Mouse (Mus musculus): Measurements from ENCODE around the gene Spef1. TPM values are rescaled to one million over a fixed set of nuclear protein-coding genes. Genes with fewer than 3 reads are reported as not detected.

Spef1 gene
- polyA plus RNA-seq, 1 experiment from 2014 or later = 3.3 TPM

GRCm38 (mm10) chr2:131189521-131190309 is 2.6 kb upstream of the Spef1 start:
- WGBS = 36% methylated on average over 5 of the region's 5 CpGs
- Histone ChIP-seq H3K36me3 (ENCODE audit: insufficient read depth, low read length) (peaks cover 29% of the 10 kb centered on the region), H3K9ac (replicated peaks; ENCODE audit: low read length) (no peak overlapping the region), H3K4me1 (ENCODE audit: insufficient read depth, low read length) (peaks cover 30% of the 10 kb centered on the region), H3K4me2 (replicated peaks; ENCODE audit: low read depth, low read length) (no peak overlapping the region), H3K4me3 (ENCODE audit: low read length) (no peak overlapping the region), H3K27ac (ENCODE audit: low read length) (peak overlapping the region; percentile 82), H3K27me3 (ENCODE audit: insufficient read depth, low read length) (no peaks in the 10 kb centered on the region), H3K9me3 (ENCODE audit: low read length) (no peaks in the 10 kb centered on the region)
- ATAC-seq (ENCODE audit: low FRiP score, low TSS enrichment) = no peak

DNA sequence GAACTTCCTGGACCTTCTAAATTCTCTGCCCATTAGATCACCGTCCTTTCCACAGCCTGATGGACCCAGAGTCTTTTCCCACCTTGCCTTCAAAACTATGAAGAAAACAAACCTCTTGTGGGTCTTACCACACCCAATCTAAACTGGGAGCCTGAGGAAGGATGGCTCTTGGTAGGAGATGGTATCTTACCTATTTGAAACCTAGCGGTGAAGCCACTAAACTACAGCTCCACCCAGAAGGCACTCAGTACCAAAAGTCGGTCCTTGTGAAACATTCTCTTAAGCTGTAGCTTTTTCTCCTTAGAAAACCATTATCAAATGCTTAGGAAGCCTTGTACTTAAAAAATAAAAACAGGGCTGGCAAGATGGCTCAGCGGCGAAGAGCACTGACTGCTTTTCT is 1.2 kb upstream of the Spef1 start:
- H3K27me3 ChIP-seq (ENCODE audit: insufficient read depth, low read length) = no peaks in the 10 kb centered on the region
- H3K9me3 ChIP-seq (ENCODE audit: low read length) = no peaks in the 10 kb centered on the region
- H3K4me2 ChIP-seq (replicated peaks; ENCODE audit: low read depth, low read length) = peak overlapping the region; percentile 89; the same call in 1 of the 2 replicates
- no peak overlapping the region for H3K4me3 ChIP-seq (ENCODE audit: low read length)
- H3K36me3 ChIP-seq (ENCODE audit: insufficient read depth, low read length) = peaks cover 20% of the 10 kb centered on the region
- H3K9ac ChIP-seq (replicated peaks; ENCODE audit: low read length) = no peak overlapping the region
- no peak for ATAC-seq (ENCODE audit: low FRiP score, low TSS enrichment)
- H3K27ac ChIP-seq (ENCODE audit: low read length) = no peak overlapping the region
- H3K4me1 ChIP-seq (ENCODE audit: insufficient read depth, low read length) = peaks cover 30% of the 10 kb centered on the region
- 93% methylated on average over 5 of the region's 5 CpGs for WGBS

DNA sequence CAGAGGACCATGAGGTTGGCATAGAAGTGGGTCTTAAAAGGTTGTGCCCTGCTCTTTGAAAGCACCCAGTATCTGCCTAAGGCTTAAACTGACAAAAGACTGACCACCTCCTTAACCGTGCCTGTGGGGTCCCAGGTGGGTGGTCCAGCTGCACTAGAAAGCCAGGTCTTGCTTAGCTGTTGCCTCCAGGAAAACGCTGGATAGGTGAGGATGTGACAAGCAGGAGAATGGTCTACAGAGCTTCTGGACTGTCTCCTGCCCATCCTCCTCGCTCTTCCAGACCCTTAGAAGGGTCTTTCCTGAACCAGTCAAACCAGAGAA is 480 bp upstream of the Spef1 start:
- Histone ChIP-seq H3K9ac (replicated peaks; ENCODE audit: low read length) (peak overlapping the region; percentile 85), H3K4me3 (ENCODE audit: low read length) (peak overlapping the region; percentile 75), H3K9me3 (ENCODE audit: low read length) (no peaks in the 10 kb centered on the region), H3K4me1 (ENCODE audit: insufficient read depth, low read length) (peaks cover 30% of the 10 kb centered on the region), H3K36me3 (ENCODE audit: insufficient read depth, low read length) (peaks cover 12% of the 10 kb centered on the region), H3K27ac (ENCODE audit: low read length) (peak overlapping the region; percentile 85), H3K27me3 (ENCODE audit: insufficient read depth, low read length) (no peaks in the 10 kb centered on the region), H3K4me2 (replicated peaks; ENCODE audit: low read depth, low read length) (peak overlapping the region; percentile 89)
- ATAC-seq (ENCODE audit: low FRiP score, low TSS enrichment) = 0 out of 2 replicates have a peak, but pooled peaks have one; percentile 0
- 27% methylated on average over 3 of the region's 3 CpGs for WGBS

GRCm38 (mm10) chr2:131186343-131186742 is 739 bp downstream of the Spef1 start:
- Histone ChIP-seq H3K4me2 (replicated peaks; ENCODE audit: low read depth, low read length) (peak overlapping the region; percentile 89), H3K9me3 (ENCODE audit: low read length) (no peaks in the 10 kb centered on the region), H3K9ac (replicated peaks; ENCODE audit: low read length) (peak overlapping the region; percentile 85), H3K27me3 (ENCODE audit: insufficient read depth, low read length) (no peaks in the 10 kb centered on the region), H3K4me1 (ENCODE audit: insufficient read depth, low read length) (peaks cover 30% of the 10 kb centered on the region), H3K36me3 (ENCODE audit: insufficient read depth, low read length) (peaks cover 2% of the 10 kb centered on the region; the same call in 1 of the 2 replicates), H3K27ac (ENCODE audit: low read length) (peak overlapping the region; percentile 70), H3K4me3 (ENCODE audit: low read length) (peak overlapping the region; percentile 75)
- WGBS = 2% methylated on average over 14 of the region's 14 CpGs
- no peak for ATAC-seq (ENCODE audit: low FRiP score, low TSS enrichment)

GRCm38 (mm10) chr2:131179990-131180587 is 7.0 kb downstream of the Spef1 start, which contains the start of gene Cenpb:
Cenpb (minus strand) TSS chr2:131180067.
- no peaks in the 10 kb centered on the region for H3K9me3 ChIP-seq (ENCODE audit: low read length)

DNA sequence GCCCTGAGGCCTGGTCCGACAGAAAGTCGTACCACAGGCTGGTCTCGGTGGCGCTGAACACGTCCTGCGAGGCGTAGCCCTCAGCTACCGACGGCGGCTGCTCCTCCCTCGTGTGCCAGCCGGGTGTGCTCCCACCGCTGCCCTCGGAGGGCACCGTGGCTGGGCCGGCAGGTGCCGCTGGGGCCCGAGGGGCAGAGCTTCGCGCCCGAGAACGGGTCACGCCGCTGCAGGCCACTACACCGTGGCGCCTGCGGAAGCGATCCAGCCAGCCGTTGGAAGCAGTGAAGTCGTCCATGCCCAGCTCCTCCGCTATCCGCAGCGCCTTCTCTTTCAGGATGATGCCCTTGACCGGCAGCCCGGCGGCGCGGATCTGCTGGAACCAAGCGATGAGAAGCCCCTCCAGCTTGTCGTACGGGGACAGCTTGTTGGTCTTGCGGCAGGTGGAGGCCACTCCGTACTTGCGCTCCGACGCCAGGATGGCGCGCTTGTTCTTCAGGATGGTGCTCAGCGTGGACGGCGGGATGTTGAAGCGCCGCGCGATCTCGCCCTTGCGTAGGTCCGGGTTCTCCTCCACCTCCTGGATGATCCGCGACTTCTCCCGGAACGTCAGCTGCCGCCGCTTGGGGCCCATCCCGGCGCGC is 7.7 kb downstream of the Spef1 start:
- Histone ChIP-seq H3K9ac (replicated peaks; ENCODE audit: low read length) (peak overlapping the region; percentile 98), H3K9me3 (ENCODE audit: low read length) (no peaks in the 10 kb centered on the region), H3K27me3 (ENCODE audit: insufficient read depth, low read length) (no peaks in the 10 kb centered on the region), H3K27ac (ENCODE audit: low read length) (peak overlapping the region; percentile 96), H3K4me2 (replicated peaks; ENCODE audit: low read depth, low read length) (peak overlapping the region; percentile 95), H3K4me3 (ENCODE audit: low read length) (peak overlapping the region; percentile 85), H3K36me3 (ENCODE audit: insufficient read depth, low read length) (0 out of 2 replicates have a peak, but pooled peaks cover 14% of the 10 kb centered on the region), H3K4me1 (ENCODE audit: insufficient read depth, low read length) (peaks cover 44% of the 10 kb centered on the region)
- ATAC-seq (ENCODE audit: low FRiP score, low TSS enrichment) = peak; percentile 33; the same call in 1 of the 2 replicates
- WGBS = under 1% methylated on average over 59 of the region's 67 CpGs

More at GRCm38 (mm10) chr2:131179990-131180587, 7.0 kb downstream of the Spef1 start, which contains the start of gene Cenpb:
- no peaks in the 10 kb centered on the region for H3K27me3 ChIP-seq (ENCODE audit: insufficient read depth, low read length)
- H3K36me3 ChIP-seq (ENCODE audit: insufficient read depth, low read length) = 0 out of 2 replicates have a peak, but pooled peaks cover 14% of the 10 kb centered on the region
- peak within 1 kb of the TSS; percentile 98 for H3K9ac ChIP-seq (replicated peaks; ENCODE audit: low read length)
- peak within 1 kb of the TSS; percentile 85 for H3K4me3 ChIP-seq (ENCODE audit: low read length)
- 3% methylated on average over 46 of the region's 57 CpGs for WGBS
- H3K4me2 ChIP-seq (replicated peaks; ENCODE audit: low read depth, low read length) = peak within 1 kb of the TSS; percentile 95
- peak within 1 kb of the TSS; percentile 96 for H3K27ac ChIP-seq (ENCODE audit: low read length)
- peak; percentile 76 for ATAC-seq (ENCODE audit: low FRiP score, low TSS enrichment)
- H3K4me1 ChIP-seq (ENCODE audit: insufficient read depth, low read length) = peaks cover 37% of the 10 kb centered on the region

DNA sequence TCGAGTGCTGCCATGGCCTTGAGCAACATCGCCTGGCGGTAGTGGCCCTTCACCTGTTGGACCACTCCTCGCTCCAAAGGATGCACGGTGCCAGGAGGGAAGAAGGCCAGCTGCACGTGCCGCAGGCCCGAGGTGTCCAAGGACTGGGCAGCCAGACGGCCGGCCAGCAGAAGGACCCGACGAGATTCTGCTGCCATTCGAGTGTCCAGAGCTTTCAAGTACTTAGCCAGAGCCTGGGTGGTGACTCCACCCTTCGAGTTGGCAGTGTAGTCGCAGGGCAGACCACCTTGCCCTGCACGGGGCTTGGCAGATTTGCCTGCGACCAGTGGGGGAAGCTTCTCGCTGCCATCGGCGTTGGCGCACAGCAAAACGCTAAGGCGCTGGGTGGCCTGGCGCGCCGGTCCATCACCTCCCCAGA is 8.2 kb downstream of the Spef1 start:
- H3K9me3 ChIP-seq (ENCODE audit: low read length) = no peaks in the 10 kb centered on the region
- no peak for ATAC-seq (ENCODE audit: low FRiP score, low TSS enrichment)
- WGBS = 29% methylated on average over 26 of the region's 26 CpGs
- 0 out of 2 replicates have a peak, but pooled peaks cover 14% of the 10 kb centered on the region for H3K36me3 ChIP-seq (ENCODE audit: insufficient read depth, low read length)
- H3K27me3 ChIP-seq (ENCODE audit: insufficient read depth, low read length) = no peaks in the 10 kb centered on the region
- H3K27ac ChIP-seq (ENCODE audit: low read length) = peak overlapping the region; percentile 96
- H3K4me2 ChIP-seq (replicated peaks; ENCODE audit: low read depth, low read length) = peak overlapping the region; percentile 95
- H3K4me3 ChIP-seq (ENCODE audit: low read length) = peak overlapping the region; percentile 85
- peak overlapping the region; percentile 98 for H3K9ac ChIP-seq (replicated peaks; ENCODE audit: low read length)
- H3K4me1 ChIP-seq (ENCODE audit: insufficient read depth, low read length) = peaks cover 48% of the 10 kb centered on the region

GRCm38 (mm10) chr2:131177932-131178331 is 9.2 kb downstream of the Spef1 start:
- 78% methylated on average over 9 of the region's 9 CpGs for WGBS
- peak overlapping the region; percentile 78 for H3K27ac ChIP-seq (ENCODE audit: low read length)
- H3K9me3 ChIP-seq (ENCODE audit: low read length) = no peaks in the 10 kb centered on the region
- H3K27me3 ChIP-seq (ENCODE audit: insufficient read depth, low read length) = peaks cover 4% of the 10 kb centered on the region
- peak overlapping the region; percentile 56 for H3K9ac ChIP-seq (replicated peaks; ENCODE audit: low read length)
- peak overlapping the region; percentile 85 for H3K4me3 ChIP-seq (ENCODE audit: low read length)
- H3K4me1 ChIP-seq (ENCODE audit: insufficient read depth, low read length) = peaks cover 48% of the 10 kb centered on the region
- H3K36me3 ChIP-seq (ENCODE audit: insufficient read depth, low read length) = 0 out of 2 replicates have a peak, but pooled peaks cover 14% of the 10 kb centered on the region
- peak overlapping the region; percentile 95 for H3K4me2 ChIP-seq (replicated peaks; ENCODE audit: low read depth, low read length)
- ATAC-seq (ENCODE audit: low FRiP score, low TSS enrichment) = no peak

DNA sequence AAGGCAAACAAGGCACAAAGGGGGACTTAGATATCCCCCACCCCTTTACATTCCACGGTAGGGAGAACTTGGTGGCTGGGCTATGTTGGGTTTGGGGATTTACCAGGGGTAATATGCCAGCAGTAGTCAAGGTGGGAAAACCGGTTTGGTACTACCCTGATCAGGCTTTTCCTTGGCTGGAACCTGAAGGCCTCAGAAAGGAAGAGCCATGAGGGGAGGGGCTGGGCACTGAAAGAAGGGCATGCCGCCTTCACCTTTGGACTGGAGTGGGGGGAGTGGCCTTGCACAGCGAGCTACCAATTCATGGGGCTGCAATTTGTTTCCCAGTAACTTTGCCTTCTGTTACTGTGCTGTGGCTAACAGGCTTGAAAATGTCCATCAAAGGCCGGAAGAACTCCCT is 10.6 kb downstream of the Spef1 start:
- WGBS = 55% methylated on average over 5 of the region's 5 CpGs
- peaks cover 52% of the 10 kb centered on the region for H3K4me1 ChIP-seq (ENCODE audit: insufficient read depth, low read length)
- no peaks in the 10 kb centered on the region for H3K9me3 ChIP-seq (ENCODE audit: low read length)
- no peak for ATAC-seq (ENCODE audit: low FRiP score, low TSS enrichment)
- peaks cover 18% of the 10 kb centered on the region for H3K27me3 ChIP-seq (ENCODE audit: insufficient read depth, low read length)
- H3K9ac ChIP-seq (replicated peaks; ENCODE audit: low read length) = no peak overlapping the region
- peak overlapping the region; percentile 95 for H3K4me2 ChIP-seq (replicated peaks; ENCODE audit: low read depth, low read length)
- 0 out of 2 replicates have a peak, but pooled peaks cover 14% of the 10 kb centered on the region for H3K36me3 ChIP-seq (ENCODE audit: insufficient read depth, low read length)
- H3K4me3 ChIP-seq (ENCODE audit: low read length) = peak overlapping the region; percentile 85; the same call in 1 of the 2 replicates
- H3K27ac ChIP-seq (ENCODE audit: low read length) = peak overlapping the region; percentile 78
